Mouse (Mus musculus): ENCODE data around the gene Mlkl.

DNA sequence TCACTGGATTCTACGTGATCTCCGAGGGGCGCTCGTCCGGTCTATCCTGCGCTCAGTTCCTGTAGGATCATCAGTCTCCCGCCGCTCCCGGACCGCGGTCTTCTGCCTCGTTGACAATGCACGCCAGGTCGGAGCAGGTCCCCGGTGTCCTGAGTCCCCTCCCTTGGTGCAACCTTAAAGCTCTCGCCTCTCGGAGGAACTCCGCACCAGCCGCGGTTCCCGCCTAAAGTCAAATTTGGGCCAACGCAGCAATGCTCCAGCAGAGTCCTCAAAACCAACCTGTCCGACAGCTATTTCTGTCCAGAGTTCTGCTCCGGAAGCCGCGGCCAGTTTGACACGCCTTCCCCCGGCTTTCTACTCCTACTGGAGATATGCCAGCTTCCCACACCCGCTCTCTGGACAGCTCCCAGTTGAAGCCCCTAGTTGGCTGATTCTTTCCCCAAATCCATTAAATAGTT lies at the start of gene Mlkl:
- TF ChIP-seq POLR2A (IDR thresholded peaks at IDR 0.05; ENCODE audit: low read depth, low read length), result peak; percentile 46; the same call in 1 of the 2 replicates
- 0 out of 2 replicates have a peak, but pooled peaks have one; percentile 37 for TF ChIP-seq ELF1 (IDR thresholded peaks at IDR 0.05; ENCODE audit: low read depth, low read length)
- TF ChIP-seq CTCF (conservative IDR thresholded peaks at IDR 0.05 in 1 of 2, IDR thresholded peaks at IDR 0.05 in 1 of 2; ENCODE audit: low read depth in 2 of 2, low read length in 2 of 2), result no peak
- TF ChIP-seq MAFK (IDR thresholded peaks at IDR 0.05; ENCODE audit: insufficient replicate concordance, low read length), result 0 out of 2 replicates have a peak, but pooled peaks have one; percentile 28
- TF ChIP-seq ZNF384 (IDR thresholded peaks at IDR 0.05; ENCODE audit: low read depth, low read length), result no peak
- TF ChIP-seq MAZ (IDR thresholded peaks at IDR 0.05; ENCODE audit: low read depth, low read length), result 0 out of 2 replicates have a peak, but pooled peaks have one; percentile 20
- TF ChIP-seq NRF1 (IDR thresholded peaks at IDR 0.05; ENCODE audit: low read depth, low read length), result no peak
- TF ChIP-seq USF2 (conservative IDR thresholded peaks at IDR 0.05; ENCODE audit: low read depth, low read length), result no peak; the same call in 1 of the 2 replicates
- TF ChIP-seq MXI1 (IDR thresholded peaks at IDR 0.05; ENCODE audit: low read depth, low read length), result peak; percentile 83
- TF ChIP-seq EP300 (IDR thresholded peaks at IDR 0.05; ENCODE audit: low read length), result peak; percentile 9
- 0 out of 2 replicates have a peak, but pooled peaks have one; percentile 5 for TF ChIP-seq ETS1 (conservative IDR thresholded peaks at IDR 0.05; ENCODE audit: low read depth, low read length)
- TF ChIP-seq NELFE (IDR thresholded peaks at IDR 0.05; ENCODE audit: low read depth, low read length), result 0 out of 2 replicates have a peak, but pooled peaks have one; percentile 54
- no peak for TF ChIP-seq ZC3H11A (IDR thresholded peaks at IDR 0.05; ENCODE audit: low read depth, low read length)
- TF ChIP-seq MAX (IDR thresholded peaks at IDR 0.05; ENCODE audit: low read length), result peak; percentile 56

Data from CH12.LX (cell line).